Mouse (Mus musculus) inflammation-experienced regulatory T-cells, adult 6 months (primary cell): ENCODE data around the gene Ehhadh. TPM values are rescaled to one million over a fixed set of nuclear protein-coding genes. Genes with fewer than 3 reads are reported as not detected.

Source experiments
- ATAC-seq: one replicate; pipeline ENCODE4 v1.8.0; 2017
- polyA plus RNA-seq, 3 experiments: library from polyadenylated mRNA; unstranded; fragments of 100-300 nt; shearing (Covaris generic); gene quantifications; one replicate each; pipeline ENCODE4 v1.2.1; 2017

Gene Ehhadh
- polyA plus RNA-seq, 3 experiments from 2014 or later: 3.2 to 7.9 (median 6.3) TPM

DNA sequence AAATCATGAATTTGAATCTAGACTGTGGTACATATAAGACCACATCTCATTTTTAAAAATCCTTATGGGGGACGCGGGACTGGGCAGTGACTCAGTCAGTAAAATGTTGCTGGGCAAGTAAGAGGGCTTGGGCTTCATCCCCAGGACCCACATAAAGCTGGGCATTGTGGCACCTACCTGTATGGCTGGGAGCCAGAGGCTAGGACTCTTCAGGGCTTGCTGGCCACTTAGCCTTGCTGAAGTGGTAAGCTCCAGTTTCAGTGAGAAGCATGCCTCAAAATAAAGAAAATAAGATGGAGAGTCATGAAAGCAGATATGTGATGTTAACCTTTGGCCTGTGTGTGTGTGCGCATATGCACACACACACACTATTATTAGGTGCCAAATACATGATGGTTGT, 60.2 kb downstream of the Ehhadh start:
- ATAC-seq: no peak

DNA sequence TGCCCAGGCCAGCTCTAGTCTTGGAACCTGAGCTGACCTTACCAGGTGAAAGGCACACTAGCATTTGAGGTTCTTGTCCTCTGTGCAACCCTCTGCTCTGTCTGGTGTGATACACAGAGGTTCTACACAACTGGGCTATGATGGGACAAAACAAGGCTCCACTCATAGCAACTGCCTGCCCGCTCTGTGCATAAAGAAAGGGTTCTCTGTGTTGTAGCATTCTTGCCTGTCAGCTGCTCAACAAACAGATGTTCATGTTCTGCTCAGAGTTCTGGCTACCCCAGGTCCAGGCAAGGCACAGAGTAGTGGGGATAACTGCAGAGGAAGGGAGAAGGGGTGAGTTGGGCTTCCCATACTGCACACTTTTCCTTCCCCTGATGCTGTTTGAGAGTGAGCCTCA, 63.3 kb downstream of the Ehhadh start:
- ATAC-seq: no peak

DNA sequence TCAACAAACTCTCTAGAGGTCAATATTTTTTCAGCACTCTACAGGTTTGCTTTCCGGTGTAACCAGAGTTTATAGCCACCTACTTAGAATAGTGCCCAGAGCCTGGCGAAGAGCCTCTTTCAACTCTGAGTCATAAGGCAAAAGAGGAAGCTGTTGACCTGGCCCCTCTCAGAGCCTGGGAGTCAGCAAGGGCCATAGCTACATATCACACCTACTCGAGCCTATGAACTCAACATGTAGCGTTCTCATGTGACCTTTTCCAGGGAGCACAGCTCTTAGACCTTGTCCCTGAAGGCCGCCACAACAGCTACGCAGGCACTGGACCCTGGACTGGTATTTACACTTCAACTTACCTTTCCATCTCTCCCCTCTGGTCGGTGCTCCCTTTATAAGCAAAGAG, 67.8 kb downstream of the Ehhadh start:
- no peak for ATAC-seq

DNA sequence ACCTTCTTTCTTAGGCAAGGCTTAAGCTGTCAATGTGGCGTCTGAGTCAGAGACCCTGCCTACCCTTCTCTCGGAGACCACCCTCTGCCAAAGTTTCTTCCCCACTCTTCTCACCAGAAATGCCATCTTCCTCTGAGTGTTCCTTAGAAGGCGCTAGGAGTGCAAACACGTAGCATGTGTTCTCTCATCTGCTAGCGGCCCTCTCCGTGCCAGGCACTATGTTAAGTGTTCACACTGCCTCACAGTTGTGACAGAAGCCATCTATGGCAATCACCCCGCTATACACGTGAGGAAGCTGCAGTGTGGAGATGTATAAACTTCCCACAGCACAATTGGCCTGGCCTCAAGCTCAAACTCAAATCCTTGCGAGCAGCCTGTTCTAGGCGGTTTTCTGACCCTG, 73.1 kb downstream of the Ehhadh start:
- no peak for ATAC-seq

Other genes with a start within 250 kb of the Ehhadh start
- 1 to 10 TPM in 2 of 3 experiments, under 1 TPM in 1; 0.30 to 4.1 (median 3.0) TPM for gene 2510009E07Rik, start 93.1 kb downstream of the Ehhadh start, polyA plus RNA-seq
- gene Map3k13, start 6.5 kb upstream of the Ehhadh start, polyA plus RNA-seq: under 1 TPM; 0.26 to 0.42 (median 0.38) TPM
- gene Tmem41a, start 159.7 kb upstream of the Ehhadh start, polyA plus RNA-seq: 1 to 10 TPM; 3.9 to 5.1 (median 4.5) TPM
- gene Liph, start 207.9 kb upstream of the Ehhadh start, polyA plus RNA-seq: under 1 TPM in 2 of 3 experiments, not detected in 1; 0.16 to 0.84 TPM
- 10 to 100 TPM; 13.8 to 19.4 (median 16.1) TPM for gene Senp2, start 221.7 kb upstream of the Ehhadh start, polyA plus RNA-seq